Mouse (Mus musculus): ENCODE results near the gene Chga. TPM values are rescaled to one million over a fixed set of nuclear protein-coding genes. Genes with fewer than 3 reads are reported as not detected.

Chga gene
- total RNA-seq, 2 experiments from 2014 or later = 123 to 124 TPM

DNA sequence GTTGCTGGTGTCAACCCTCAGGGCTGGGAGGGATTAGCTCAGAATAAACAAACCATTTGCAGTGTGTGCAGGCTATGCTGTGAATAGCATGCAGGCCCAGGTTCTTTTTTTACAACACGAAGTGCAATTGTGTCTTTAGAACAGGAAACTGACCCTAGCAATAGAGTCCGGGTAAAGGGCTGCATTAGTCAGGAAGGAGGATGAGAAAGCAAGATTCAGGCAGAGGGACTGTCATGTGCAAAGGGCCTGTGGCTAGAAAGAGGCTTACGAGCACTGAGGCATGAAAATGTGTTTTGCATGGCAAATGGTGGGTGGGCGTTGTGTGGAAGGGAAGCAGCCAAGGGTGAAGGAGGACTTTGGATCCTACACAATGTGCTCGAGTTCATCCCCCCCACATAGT is 26.8 kb upstream of the Chga start:
- no peak for DNase-seq (ENCODE audit: low spot score in 2 of 2)
- Histone ChIP-seq H3K27ac (no peak overlapping the region), H3K4me3 (no peak overlapping the region)
- TF ChIP-seq CTCF (conservative IDR thresholded peaks at IDR 0.05) = no peak

- Histone ChIP-seq H3K27ac (no peak overlapping the region), H3K4me3 (no peak overlapping the region)
- DNase-seq (ENCODE audit: low spot score in 2 of 2) = no peak
- no peak for TF ChIP-seq CTCF (conservative IDR thresholded peaks at IDR 0.05)
Observed at GRCm38 (mm10) chr12:102535796-102536195, 19.0 kb upstream of the Chga start.

DNA sequence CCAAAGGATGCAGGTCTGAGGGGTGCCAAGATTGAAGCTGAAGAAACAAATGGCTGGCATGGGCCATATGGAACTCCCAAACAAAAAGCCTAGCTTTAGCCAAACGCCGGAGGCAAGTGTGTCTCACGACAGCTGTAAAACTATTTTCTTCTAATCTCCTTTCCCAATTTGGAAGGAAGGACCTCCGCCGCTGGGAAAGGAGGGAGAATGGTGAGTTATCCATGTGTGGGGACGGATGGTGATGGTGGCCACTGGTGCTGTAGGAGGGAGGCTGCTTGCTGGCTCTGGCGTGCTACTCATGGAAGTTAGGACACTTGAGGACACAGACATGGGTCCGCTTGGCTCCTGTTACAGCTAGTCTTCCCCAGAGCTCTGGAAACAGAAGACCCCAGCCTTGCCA is 14.5 kb upstream of the Chga start:
- no peak overlapping the region for H3K27ac ChIP-seq
- TF ChIP-seq CTCF (conservative IDR thresholded peaks at IDR 0.05) = no peak
- no peak for DNase-seq (ENCODE audit: low spot score in 2 of 2)
- no peak overlapping the region for H3K4me3 ChIP-seq

- TF ChIP-seq CTCF (conservative IDR thresholded peaks at IDR 0.05) = no peak
- DNase-seq (ENCODE audit: low spot score in 2 of 2) = no peak
- Histone ChIP-seq H3K4me3 (no peak overlapping the region), H3K27ac (no peak overlapping the region)
Observed at GRCm38 (mm10) chr12:102541168-102541567, 13.6 kb upstream of the Chga start.

- TF ChIP-seq CTCF (conservative IDR thresholded peaks at IDR 0.05) = no peak
- H3K4me3 ChIP-seq = no peak overlapping the region
- DNase-seq (ENCODE audit: low spot score in 2 of 2) = no peak
- no peak overlapping the region for H3K27ac ChIP-seq
Observed at GRCm38 (mm10) chr12:102545122-102545521, 9.6 kb upstream of the Chga start.

DNA sequence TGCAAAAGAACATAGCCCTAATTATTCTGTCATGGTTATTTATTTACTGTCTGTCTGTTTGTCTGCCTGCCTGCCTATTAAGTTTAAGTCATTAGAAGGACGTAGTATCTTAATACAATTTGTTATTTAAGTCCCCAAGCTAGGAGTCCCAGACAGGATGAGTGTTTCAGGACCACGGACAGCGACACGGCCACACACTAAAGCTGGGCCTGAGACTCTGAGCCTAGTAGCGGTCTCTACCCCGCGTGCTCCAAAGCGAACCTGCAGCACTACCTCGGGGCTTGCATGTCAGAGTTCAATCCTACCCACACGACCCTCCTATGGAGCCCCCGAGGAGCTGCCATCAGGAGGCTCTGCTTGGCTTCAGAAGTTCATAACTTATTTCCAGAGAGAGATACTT is 4.2 kb upstream of the Chga start:
- H3K27ac ChIP-seq = no peak overlapping the region
- H3K4me3 ChIP-seq = no peak overlapping the region
- no peak for DNase-seq (ENCODE audit: low spot score in 2 of 2)
- TF ChIP-seq CTCF (conservative IDR thresholded peaks at IDR 0.05) = no peak

DNA sequence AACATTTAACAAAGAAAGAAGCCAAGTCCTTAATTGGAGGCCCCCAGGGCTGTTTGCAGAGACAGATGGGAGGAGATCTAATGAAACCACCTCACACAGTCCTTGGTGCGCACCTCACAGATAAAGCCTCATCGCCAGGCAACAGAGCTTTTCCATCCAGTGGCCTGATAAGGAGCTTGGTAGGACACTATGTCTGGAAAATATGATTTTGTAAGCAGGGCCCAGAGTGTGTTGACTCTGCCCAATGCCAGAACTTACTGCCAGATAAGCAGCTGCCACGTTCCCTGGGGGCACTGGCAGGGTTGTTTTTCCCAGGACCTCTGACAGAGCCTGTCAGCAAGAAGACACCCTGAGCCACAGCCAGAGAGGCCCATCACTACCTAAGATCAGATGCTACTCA is 3.6 kb upstream of the Chga start:
- no peak overlapping the region for H3K27ac ChIP-seq

DNA sequence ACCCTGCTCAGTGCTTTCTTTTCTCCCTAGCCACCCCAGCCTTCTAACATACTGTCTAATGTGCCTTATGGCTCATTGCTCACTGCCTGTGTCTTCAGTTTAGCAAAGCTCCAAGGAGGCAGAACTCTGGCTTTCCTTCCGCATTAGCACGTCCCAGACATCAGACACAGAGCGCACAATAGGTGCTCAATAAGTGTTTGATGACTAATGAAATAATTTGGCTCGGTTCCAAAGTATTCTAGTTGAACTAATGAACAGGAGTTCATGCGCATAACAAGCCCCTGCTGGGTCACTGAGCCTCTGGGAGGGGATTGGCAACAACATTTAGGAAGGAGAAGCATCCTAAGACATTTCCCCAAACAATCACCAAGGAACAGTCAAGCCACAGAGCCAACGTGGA is 2.8 kb upstream of the Chga start:
- Histone ChIP-seq H3K27ac (no peak overlapping the region), H3K4me3 (no peak overlapping the region)
- TF ChIP-seq CTCF (conservative IDR thresholded peaks at IDR 0.05) = no peak
- no peak for DNase-seq (ENCODE audit: low spot score in 2 of 2)

More for the DNA sequence above, 3.6 kb upstream of the Chga start:
- no peak for TF ChIP-seq CTCF (conservative IDR thresholded peaks at IDR 0.05)
- DNase-seq (ENCODE audit: low spot score in 2 of 2) = no peak
- no peak overlapping the region for H3K4me3 ChIP-seq

- no peak for TF ChIP-seq CTCF (conservative IDR thresholded peaks at IDR 0.05)
- DNase-seq (ENCODE audit: low spot score in 2 of 2) = no peak
- no peak overlapping the region for H3K4me3 ChIP-seq
- H3K27ac ChIP-seq = no peak overlapping the region
Observed at GRCm38 (mm10) chr12:102553705-102554275, 979 bp upstream of the Chga start.

DNA sequence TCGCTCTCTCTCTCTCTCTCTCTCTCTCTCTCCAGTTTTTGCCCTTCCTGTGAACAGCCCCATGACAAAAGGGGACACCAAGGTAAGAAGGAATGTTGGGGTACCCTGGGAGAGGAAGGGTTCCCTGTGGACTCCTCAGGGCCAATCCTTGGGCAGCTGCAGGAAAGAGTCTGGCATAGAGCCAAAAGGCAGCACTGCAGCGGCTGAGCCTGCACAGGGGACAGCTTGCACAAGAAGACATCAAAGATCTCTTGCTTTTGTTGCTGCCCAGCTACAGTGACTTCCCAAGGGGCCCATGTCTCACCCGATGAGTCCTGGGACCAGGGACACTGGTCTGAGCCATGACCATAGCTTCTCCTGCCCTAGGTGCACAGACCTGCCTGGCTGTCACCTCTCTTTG is 1.1 kb downstream of the Chga start:
- H3K4me3 ChIP-seq = peak overlapping the region; percentile 74
- no peak for TF ChIP-seq CTCF (conservative IDR thresholded peaks at IDR 0.05)
- no peak for DNase-seq (ENCODE audit: low spot score in 2 of 2)
- H3K27ac ChIP-seq = no peak overlapping the region

- no peak for TF ChIP-seq CTCF (conservative IDR thresholded peaks at IDR 0.05)
- no peak for DNase-seq (ENCODE audit: low spot score in 2 of 2)
- Histone ChIP-seq H3K27ac (no peak overlapping the region), H3K4me3 (no peak overlapping the region)
Observed at GRCm38 (mm10) chr12:102557372-102557771, 2.6 kb downstream of the Chga start.

DNA sequence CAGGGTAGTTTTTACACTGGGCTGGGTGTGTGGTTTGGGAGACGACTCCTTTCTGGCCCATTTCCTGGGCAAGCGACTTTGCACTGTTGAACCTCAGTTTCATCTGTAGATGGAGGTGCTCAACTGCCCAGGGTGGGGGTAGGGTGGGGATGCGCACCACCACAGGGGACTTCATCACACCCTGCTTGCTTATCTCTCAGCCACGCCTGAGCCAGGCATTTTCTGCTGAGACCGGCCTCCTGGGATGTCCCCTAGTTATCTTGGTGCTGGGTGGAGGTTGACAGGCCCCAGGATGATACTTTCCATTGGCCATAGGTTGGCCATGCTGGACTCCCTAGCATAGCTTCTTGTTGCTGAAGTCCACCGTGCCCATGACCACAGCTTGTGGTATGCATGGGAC is 10.3 kb downstream of the Chga start:
- no peak overlapping the region for H3K4me3 ChIP-seq
- H3K27ac ChIP-seq = no peak overlapping the region
- no peak for DNase-seq (ENCODE audit: low spot score in 2 of 2)
- no peak for TF ChIP-seq CTCF (conservative IDR thresholded peaks at IDR 0.05)

DNA sequence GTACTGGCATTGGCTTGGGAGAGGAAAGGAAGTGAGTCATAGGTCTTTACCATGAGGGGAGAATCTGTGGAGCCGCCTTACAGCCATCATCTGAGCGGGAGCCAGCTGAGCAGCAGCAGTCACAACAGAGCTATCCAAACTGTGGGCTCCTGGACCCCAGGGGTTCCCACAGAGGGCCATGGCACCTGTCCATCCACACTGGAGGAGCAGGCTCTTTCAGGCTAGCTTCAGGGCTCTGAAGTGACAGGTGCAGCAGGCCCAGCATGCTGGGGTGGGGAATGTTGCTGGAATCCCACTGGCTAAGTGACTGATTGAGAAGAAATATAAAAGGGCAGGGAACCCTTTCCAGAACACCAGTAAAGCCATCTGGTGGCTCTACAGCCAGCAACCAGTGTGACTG is 12.2 kb downstream of the Chga start:
- no peak overlapping the region for H3K4me3 ChIP-seq
- no peak overlapping the region for H3K27ac ChIP-seq
- no peak for TF ChIP-seq CTCF (conservative IDR thresholded peaks at IDR 0.05)
- no peak for DNase-seq (ENCODE audit: low spot score in 2 of 2)

GRCm38 (mm10) chr12:102568219-102568618 is 13.4 kb downstream of the Chga start:
- TF ChIP-seq CTCF (conservative IDR thresholded peaks at IDR 0.05) = no peak
- H3K4me3 ChIP-seq = no peak overlapping the region
- H3K27ac ChIP-seq = no peak overlapping the region
- no peak for DNase-seq (ENCODE audit: low spot score in 2 of 2)

- H3K27ac ChIP-seq = no peak overlapping the region
- H3K4me3 ChIP-seq = no peak overlapping the region
Observed at GRCm38 (mm10) chr12:102570111-102570510, 15.3 kb downstream of the Chga start.

More at GRCm38 (mm10) chr12:102570111-102570510, 15.3 kb downstream of the Chga start:
- no peak for DNase-seq (ENCODE audit: low spot score in 2 of 2)
- no peak for TF ChIP-seq CTCF (conservative IDR thresholded peaks at IDR 0.05)
